Mouse (Mus musculus) macrophage (primary cell): ENCODE measurements around the gene Atp5d. TPM values are rescaled to one million over a fixed set of nuclear protein-coding genes. Genes with fewer than 3 reads are reported as not detected.

Experiments
- H3K27ac ChIP-seq: fragments of 350-480 bp; formaldehyde crosslinking; 2 replicates; pipeline ENCODE4 v1.9.0; 2021
- H3K36me3 ChIP-seq: fragments of 350-480 bp; formaldehyde crosslinking; 2 replicates; pipeline ENCODE4 v1.9.0; 2021; ENCODE audit errors: inconsistent target
- H3K4me3 ChIP-seq: fragments of 350-480 bp; formaldehyde crosslinking; 2 replicates; pipeline ENCODE4 v1.9.0; 2021; ENCODE audit errors: inconsistent target
- H3K79me2 ChIP-seq: fragments of 350-480 bp; formaldehyde crosslinking; 2 replicates; pipeline ENCODE4 v1.9.0; 2021; ENCODE audit errors: inconsistent target
- WGBS: methylation state at CpG from one replicate; pipeline ENCODE4 v1.1.7; 2026; ENCODE audit warnings: inconsistent platforms; ENCODE audit not compliant: missing documents; 5-methylcytosine and 5-hydroxymethylcytosine counted together
- polyA plus RNA-seq: library from polyadenylated mRNA; stranded (reverse); fragments of 250-400 nt; gene quantifications from 3 replicates; pipeline ENCODE4 v1.2.4, GENCODE M21; 2018; ENCODE audit warnings: inconsistent platforms

The Atp5d gene
- polyA plus RNA-seq, 1 experiment from 2014 or later, result 68.4 TPM

DNA sequence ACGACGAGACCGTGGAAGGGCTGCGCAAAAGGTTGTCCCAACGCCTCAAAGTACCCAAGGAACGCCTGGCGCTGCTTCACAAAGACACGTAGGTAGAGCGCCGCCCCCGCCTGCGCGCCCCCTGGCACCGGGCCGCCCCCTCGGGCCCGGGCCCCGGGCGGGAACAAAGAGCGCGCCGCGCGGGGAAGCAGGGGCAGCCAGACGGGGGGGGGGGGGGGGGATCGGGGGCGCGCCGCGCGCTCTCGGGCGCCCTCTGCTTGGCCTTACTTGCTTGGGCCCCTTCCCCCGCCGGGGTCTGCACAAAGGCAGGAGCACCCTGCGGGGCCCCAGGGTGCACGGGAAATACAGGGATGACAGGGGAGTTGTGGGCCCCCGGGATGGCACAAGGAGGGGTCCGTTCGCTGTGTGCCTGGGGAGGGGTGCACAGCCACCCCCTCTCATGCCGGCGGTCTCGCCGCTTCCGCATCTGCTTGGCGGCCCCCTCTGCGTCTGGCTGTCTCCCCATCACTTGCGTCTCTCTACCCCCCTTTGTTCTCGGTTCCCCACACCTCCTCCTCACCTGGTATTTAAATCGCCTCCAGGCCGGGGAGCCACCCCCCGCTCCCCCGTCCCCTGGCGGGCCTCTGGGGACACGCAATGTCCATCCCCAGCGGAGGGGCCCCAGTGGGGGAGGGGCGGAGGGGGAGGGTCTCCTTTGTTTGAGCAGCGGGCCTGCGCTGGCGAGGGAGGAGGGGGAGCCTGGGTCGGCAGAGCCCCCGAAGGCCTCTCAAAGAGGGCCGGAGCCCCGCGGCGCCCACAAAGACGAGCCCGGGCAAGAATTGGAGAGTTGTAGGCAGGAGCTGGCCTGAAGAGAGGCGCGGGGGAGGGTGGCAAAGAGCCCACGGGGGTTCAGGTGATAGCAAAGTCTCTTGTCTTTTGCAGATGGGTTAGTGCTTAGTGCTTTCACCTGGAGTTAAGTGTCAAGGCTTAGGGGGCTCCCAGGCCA lies 12.1 kb downstream of the Atp5d start:
- 1% methylated on average over 54 of the region's 71 CpGs for WGBS
- Histone ChIP-seq H3K27ac (peak overlapping the region; percentile 92), H3K36me3 (peaks cover 24% of the 10 kb centered on the region), H3K4me3 (peak overlapping the region; percentile 65), H3K79me2 (peaks cover 71% of the 10 kb centered on the region)

DNA sequence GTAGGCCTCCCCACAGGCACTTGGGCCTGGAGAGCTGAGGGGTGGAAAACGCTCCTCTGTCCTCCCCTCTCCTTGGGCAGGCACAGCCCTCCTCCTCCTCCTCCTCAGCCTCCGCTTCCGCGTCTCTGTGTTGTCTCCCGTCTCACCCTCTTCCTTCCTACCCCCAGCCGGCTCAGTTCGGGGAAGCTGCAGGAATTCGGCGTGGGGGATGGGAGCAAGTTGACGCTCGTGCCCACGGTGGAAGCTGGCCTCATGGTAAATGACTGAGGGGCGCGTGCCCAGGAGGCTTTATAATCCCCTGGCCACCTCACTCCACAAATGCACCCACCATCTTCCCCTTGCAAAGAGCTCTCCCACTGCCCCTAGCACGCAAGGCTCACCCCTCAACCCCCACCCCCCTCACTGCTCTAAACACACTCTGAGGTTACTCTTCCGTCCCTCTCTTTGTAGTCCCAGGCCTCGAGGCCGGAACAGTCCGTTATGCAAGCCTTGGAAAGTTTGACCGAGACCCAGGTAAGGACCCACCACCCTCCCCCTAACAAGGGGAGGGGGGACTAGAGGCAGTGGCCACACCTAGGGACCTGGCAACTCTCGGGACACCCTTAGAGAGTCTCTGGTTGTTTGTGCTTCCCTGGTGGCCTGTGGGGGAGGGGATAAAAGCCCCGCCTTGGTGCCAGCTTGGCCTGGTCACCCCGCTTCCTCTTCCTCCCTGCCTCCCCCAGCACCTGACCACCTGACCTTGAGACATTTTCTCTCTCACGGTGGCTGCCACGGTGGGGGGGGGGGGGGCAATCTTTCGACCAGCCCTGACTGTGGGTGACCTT lies 13.0 kb downstream of the Atp5d start:
- Histone ChIP-seq H3K4me3 (peak overlapping the region; percentile 59), H3K79me2 (peaks cover 69% of the 10 kb centered on the region), H3K27ac (peak overlapping the region; percentile 92), H3K36me3 (peaks cover 27% of the 10 kb centered on the region)
- WGBS, result under 1% methylated on average over 25 of the region's 26 CpGs

DNA sequence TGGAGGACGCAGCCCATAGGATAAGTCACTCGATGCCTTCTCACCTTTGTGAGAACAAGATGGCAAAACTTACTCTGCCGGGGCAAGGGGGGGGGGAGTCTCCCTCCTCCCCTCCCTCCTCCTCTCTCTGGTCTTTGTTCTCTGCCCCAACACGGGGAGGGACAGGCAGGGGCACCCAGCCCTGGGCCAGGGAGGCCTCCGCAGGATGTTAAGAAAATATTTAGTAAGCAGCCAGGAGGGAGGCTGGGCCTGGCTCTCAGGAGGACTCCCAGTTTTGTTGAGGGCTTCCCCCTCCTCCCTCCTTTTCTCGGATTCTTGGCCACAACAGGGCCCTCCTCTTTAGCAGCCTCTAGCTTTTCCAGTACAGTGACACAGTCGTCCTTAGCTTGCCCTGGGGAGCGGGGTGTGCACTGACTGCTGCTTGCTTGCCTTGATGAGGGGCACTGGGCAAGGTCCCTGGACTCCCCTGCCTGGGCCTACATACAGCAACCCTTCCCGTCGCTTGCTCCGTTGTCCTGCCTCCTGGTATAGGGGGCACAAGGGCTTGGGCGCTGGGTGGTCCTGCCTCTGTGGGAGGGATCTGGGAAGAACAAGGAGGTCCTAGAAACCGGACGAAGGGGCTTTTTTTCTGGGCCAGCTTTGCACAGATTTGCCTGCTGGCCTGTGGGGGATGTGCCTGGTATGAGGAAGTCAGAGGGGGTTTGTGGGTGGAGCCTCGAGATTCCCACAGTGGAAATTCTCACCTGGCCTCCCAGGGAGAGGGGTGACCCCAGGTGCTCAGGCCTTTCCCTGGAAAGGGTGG lies 13.8 kb downstream of the Atp5d start:
- Histone ChIP-seq H3K36me3 (peaks cover 34% of the 10 kb centered on the region), H3K4me3 (peak overlapping the region; percentile 59)
- WGBS, result 33% methylated on average over 15 of the region's 15 CpGs

GRCm38 (mm10) chr10:80152873-80153260 lies 14.4 kb downstream of the Atp5d start:
- Histone ChIP-seq H3K36me3 (peaks cover 37% of the 10 kb centered on the region), H3K4me3 (no peak overlapping the region; the same call in 1 of the 2 replicates), H3K27ac (peak overlapping the region; percentile 92), H3K79me2 (peaks cover 75% of the 10 kb centered on the region)
- 48% methylated on average over 3 of the region's 3 CpGs for WGBS

More for the DNA sequence above, 13.8 kb downstream of the Atp5d start:
- H3K27ac ChIP-seq, result peak overlapping the region; percentile 92
- peaks cover 73% of the 10 kb centered on the region for H3K79me2 ChIP-seq

- peaks cover 37% of the 10 kb centered on the region for H3K36me3 ChIP-seq
- no peak overlapping the region for H3K27ac ChIP-seq
- H3K4me3 ChIP-seq, result no peak overlapping the region
- 95% methylated on average over 18 of the region's 19 CpGs for WGBS
- peaks cover 75% of the 10 kb centered on the region for H3K79me2 ChIP-seq
Measured at GRCm38 (mm10) chr10:80153713-80154112, 15.3 kb downstream of the Atp5d start.

DNA sequence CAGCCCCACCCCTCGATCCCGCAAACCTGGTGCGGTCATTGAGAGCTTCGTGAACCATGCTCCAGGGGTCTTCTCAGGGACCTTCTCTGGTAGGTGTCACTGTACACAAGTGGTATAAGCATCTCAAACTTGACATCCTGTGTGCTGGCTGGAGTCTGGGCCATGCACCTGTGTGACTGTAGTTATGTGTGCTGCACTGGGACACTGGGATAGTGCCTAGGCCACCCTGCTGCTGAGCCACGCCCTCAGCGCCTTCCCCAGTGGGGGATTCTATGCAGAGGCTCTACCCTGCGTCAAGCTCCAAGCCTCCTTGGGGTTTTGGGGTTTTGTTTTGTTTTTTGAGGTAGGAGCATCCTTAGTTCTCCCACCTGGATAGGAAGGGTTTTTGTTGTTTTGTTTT lies 16.0 kb downstream of the Atp5d start:
- 86% methylated on average over 7 of the region's 7 CpGs for WGBS
- H3K27ac ChIP-seq, result no peak overlapping the region

GRCm38 (mm10) chr10:80155277-80155676 lies 16.8 kb downstream of the Atp5d start:
- WGBS, result 60% methylated on average over 1 of the region's 1 CpGs
- H3K27ac ChIP-seq, result no peak overlapping the region
- peaks cover 37% of the 10 kb centered on the region for H3K36me3 ChIP-seq
- H3K4me3 ChIP-seq, result no peak overlapping the region
- peaks cover 71% of the 10 kb centered on the region for H3K79me2 ChIP-seq

More for the DNA sequence above, 16.0 kb downstream of the Atp5d start:
- Histone ChIP-seq H3K36me3 (peaks cover 37% of the 10 kb centered on the region), H3K4me3 (no peak overlapping the region), H3K79me2 (peaks cover 75% of the 10 kb centered on the region)

DNA sequence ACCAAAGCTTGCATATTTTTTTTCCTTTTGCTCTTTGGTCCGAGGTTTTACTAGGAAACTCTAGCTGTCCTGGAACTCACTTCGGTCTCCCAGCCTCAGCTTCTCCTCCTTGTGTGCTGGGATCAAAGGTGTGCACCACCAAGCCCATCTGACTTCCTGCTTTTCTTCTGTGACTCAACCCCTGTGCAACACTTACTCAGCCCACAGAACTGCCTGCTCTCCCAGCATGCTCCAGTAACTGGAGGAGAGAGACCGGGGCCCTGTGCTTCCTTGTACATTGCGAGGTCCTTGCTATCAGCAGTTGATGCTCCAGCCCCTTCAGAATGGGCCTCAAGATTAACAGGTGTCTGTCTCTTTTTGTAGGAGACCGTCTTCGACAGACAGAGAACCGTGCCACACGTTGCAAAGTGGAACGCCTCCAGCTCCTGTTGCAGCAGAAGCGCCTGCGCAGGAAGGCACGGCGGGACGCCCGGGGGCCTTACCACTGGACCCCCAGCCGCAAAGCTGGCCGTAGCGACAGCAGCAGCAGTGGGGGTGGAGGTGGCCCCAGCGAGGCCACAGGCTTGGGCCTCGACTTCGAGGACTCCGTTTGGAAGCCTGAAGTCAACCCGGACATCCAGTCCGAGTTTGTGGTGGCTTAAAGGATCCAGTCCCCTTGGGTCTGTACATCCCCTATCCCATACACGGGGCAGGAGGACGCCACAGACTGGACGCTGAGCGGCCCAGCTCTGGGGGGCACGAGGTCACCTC lies 17.7 kb downstream of the Atp5d start:
- H3K36me3 ChIP-seq, result peaks cover 37% of the 10 kb centered on the region
- no peak overlapping the region for H3K4me3 ChIP-seq
- peaks cover 62% of the 10 kb centered on the region for H3K79me2 ChIP-seq
- no peak overlapping the region for H3K27ac ChIP-seq
- 88% methylated on average over 29 of the region's 29 CpGs for WGBS

DNA sequence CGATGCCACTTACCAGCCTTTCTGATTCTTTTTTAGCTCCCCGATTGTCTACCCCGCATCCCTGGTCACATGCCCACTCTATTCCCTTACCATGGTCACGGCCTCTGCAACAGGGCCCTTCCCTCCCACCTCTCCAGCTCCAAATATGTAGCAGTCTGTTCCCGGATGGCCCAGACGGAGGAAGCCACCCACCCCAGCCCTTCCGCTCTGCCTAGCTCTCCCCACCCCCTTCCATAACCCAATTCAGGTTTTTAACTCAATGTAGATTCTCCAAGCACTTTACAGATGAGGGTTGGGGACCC lies 18.3 kb downstream of the Atp5d start:
- H3K79me2 ChIP-seq, result peaks cover 57% of the 10 kb centered on the region
- no peak overlapping the region for H3K27ac ChIP-seq

DNA sequence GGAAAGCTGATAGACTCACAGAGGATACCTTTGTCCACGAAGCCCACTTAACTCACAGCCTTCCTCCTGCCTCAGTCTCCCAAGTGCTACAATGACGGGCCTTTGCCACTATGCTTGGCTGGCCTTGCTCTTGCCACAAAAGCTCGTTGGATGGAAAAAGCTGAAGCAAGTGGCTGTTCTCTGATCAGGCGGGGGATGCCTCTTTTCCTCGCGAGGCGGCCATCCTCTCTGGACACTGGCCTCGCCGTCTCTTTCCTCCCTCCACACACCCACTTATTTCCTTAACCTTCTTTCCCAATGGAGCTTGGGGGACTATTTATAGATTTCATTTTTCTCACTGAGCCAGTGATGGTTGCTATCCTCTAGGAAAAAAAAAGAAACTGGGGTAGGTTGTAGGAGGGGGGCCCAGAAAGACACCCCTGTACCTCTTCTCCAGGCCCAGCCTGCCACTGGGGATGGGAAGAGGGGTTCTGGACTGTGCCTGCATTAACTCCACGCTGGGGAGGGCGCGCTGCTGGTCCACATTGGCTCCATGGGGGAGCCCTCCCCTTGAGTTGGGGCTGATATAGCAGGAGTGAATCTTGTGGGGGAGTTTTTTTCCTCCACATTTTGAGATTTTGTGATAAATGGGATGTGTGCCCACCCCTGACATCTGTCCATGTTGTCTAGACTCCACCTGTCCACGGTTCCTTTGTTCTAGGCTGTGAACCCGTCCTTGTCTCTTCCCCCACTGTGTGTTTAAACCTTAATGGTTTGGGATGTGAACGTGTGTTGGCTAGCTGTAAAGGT lies 18.9 kb downstream of the Atp5d start:
- H3K36me3 ChIP-seq, result peaks cover 37% of the 10 kb centered on the region
- peak overlapping the region; percentile 88 for H3K27ac ChIP-seq
- peaks cover 51% of the 10 kb centered on the region for H3K79me2 ChIP-seq
- WGBS, result 87% methylated on average over 13 of the region's 15 CpGs
- no peak overlapping the region for H3K4me3 ChIP-seq

More for the DNA sequence above, 18.3 kb downstream of the Atp5d start:
- Histone ChIP-seq H3K4me3 (no peak overlapping the region), H3K36me3 (peaks cover 37% of the 10 kb centered on the region)
- 93% methylated on average over 7 of the region's 7 CpGs for WGBS

GRCm38 (mm10) chr10:80158307-80158986 lies 20.0 kb downstream of the Atp5d start:
- Histone ChIP-seq H3K4me3 (no peak overlapping the region; the same call in 1 of the 2 replicates), H3K27ac (peak overlapping the region; percentile 88), H3K36me3 (peaks cover 31% of the 10 kb centered on the region), H3K79me2 (peaks cover 39% of the 10 kb centered on the region)
- 3% methylated on average over 16 of the region's 18 CpGs for WGBS

GRCm38 (mm10) chr10:80159021-80159560 lies 20.7 kb downstream of the Atp5d start:
- H3K4me3 ChIP-seq, result peak overlapping the region; percentile 26
- peak overlapping the region; percentile 88 for H3K27ac ChIP-seq
- peaks cover 27% of the 10 kb centered on the region for H3K36me3 ChIP-seq
- 12% methylated on average over 12 of the region's 12 CpGs for WGBS
- H3K79me2 ChIP-seq, result peaks cover 33% of the 10 kb centered on the region
